Mouse (Mus musculus): ENCODE results near the gene Ppp2r5b.

- TF ChIP-seq CTCF (IDR thresholded peaks at IDR 0.05; ENCODE audit: control insufficient read depth, insufficient read depth, insufficient read length) (no peak), USF1 (IDR thresholded peaks at IDR 0.05; ENCODE audit: low read depth) (no peak), FOSL1 (IDR thresholded peaks at IDR 0.05; ENCODE audit: insufficient read depth, low read length, poor library complexity, severe bottlenecking) (no peak), MAX (IDR thresholded peaks at IDR 0.05) (no peak), MYOD1 (IDR thresholded peaks at IDR 0.05; ENCODE audit: control insufficient read depth, insufficient read length, low read depth) (no peak), MYOG (IDR thresholded peaks at IDR 0.05; ENCODE audit: control insufficient read depth, extremely low read depth, insufficient read length) (no peak)
Observed at GRCm38 (mm10) chr19:6218606-6219005, 17.1 kb downstream of the Ppp2r5b start.

Data from C2C12 (cell line).